Mouse (Mus musculus) adrenal gland, adult (tissue): ENCODE measurements at regions not wholly inside any gene's neighbourhood (a gene's known extent, or its start where the extent isn't known, plus 50 kb on each side); places are given as distances from the start of the nearest gene placed in this dataset.

Experiments
- DNase-seq, 2 experiments: peaks; one replicate each; pipeline ENCODE4 v3.0.0; 2022 to 2023; ENCODE audit warnings: low spot score in 1 of 2; ENCODE audit not compliant: inconsistent age in 2 of 2

DNA sequence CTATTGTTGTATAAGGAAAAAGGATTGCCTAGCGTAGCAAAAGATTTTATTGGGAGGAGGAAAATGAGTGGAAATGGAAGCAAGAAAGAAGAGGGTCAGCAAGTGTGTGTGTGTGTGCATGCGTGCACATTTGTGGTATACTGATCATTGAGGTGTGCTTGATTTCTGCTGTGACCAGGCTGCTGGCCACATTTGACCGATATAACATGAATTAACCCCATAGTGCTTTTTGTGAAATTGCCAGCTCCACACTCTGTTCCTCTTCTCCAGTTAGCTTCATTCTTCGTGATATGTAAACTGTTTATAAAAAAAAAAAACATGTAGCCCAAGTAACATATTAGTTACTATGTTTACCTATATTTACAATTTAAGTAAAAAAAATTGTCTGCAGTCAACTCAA is 364.6 kb upstream of the Satb1 start:
- DNase-seq: no peak

DNA sequence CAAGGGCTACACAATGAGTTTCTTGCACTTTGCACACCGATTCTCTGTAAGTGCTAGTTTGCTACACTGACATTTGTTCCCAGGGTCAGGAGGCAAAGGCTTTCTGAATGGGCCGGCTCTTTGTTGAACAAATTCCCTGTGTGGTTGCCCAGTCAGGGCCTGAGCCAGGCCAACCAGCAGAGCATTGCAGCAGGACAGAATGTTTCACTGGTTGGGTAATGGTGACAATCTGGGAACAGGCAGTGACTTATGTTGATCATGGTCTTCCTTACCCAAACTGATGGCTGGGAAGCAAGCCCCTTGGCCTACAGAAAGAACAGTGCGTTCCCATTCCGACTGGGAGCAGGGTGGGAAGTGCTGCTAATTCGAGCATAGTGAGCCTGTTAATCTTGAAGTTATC is 363.7 kb upstream of the Satb1 start:
- no peak for DNase-seq

DNA sequence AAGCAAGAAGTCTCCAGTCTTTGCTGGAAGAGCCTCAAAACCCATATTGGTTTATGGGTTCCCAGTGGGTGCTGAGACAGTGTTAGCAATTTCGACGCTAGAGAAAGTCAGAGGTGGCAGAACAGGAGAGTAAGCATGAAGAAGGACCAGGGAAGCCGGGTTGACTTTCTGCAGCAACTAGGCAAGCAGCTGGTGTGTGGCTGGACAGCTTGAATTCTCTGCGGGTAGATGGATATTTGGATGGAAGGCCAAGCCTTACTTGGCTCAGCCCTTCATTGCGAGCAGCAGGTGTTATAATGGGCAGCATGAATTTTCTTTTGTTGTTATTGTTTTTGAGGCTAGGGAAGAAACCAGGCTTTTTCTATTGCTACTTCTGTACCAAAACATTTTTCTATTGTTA is 362.7 kb upstream of the Satb1 start:
- DNase-seq: no peak

DNA sequence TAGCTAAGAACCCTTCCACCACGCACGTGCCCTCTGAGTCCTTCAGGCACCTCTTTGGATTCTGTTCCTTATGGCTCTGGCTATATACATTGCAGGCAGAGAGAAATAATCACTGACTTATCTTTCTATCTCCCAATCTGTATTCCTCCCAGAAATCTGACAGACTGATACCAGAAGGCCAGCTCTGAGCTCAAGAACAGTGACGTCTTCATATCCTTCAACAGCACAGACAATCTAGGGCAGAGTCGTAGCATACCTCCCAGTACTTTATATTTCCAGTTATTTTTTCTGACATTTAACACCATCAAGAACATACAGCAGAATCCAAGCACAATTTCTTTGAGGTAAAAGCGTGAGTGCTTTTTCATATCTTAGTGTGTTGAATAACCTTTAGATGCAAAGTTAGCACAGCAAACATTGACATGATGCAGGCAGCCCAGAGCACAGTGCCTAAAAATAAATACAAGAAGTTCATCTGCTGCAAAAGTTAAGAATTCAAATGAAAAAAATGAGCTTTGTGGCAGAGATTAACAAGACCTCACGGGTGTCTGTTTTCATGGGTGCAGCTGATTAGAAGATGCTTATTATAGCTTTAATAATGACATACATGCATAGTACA is 358.1 kb upstream of the Satb1 start:
- no peak for DNase-seq

DNA sequence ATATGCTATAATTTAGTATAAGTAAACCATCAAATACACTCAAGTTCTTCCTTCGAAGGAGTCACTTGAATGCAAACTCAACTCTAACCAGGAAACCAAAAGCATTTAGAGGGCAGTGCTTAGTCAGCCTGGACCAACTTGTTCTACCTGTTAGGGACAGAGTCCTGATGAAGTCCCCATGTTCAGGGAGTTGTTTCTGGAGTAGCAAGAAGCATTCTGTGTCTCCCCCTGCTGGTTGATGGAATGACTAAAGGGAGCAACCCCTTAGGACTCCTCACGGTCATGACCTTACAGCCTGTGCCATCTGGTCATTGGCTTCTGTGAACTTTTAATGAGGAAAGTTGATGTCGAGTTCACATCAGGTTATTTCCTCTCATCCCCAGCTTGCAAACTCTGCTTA is 349.6 kb upstream of the Satb1 start:
- peak; percentile 25 to 79 for DNase-seq

DNA sequence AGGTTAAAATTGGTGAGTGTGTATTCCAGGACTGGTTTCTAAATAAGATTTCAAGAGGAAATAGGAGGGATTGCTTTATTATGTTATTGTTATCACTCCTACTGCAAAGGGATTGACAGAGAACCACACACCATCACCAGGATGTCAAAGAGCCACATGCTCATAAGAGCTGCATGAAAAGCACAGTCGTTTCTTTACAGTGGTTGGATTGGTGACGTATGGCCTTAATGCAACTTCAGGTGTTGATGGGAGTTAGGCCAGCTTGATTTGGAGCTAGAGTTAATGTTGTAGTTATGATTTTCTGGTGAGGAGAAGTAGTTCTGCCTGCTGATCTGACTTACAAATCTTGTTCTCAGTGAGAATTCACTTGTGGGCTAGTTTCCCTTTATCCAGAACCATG is 344.9 kb upstream of the Satb1 start:
- no peak for DNase-seq

DNA sequence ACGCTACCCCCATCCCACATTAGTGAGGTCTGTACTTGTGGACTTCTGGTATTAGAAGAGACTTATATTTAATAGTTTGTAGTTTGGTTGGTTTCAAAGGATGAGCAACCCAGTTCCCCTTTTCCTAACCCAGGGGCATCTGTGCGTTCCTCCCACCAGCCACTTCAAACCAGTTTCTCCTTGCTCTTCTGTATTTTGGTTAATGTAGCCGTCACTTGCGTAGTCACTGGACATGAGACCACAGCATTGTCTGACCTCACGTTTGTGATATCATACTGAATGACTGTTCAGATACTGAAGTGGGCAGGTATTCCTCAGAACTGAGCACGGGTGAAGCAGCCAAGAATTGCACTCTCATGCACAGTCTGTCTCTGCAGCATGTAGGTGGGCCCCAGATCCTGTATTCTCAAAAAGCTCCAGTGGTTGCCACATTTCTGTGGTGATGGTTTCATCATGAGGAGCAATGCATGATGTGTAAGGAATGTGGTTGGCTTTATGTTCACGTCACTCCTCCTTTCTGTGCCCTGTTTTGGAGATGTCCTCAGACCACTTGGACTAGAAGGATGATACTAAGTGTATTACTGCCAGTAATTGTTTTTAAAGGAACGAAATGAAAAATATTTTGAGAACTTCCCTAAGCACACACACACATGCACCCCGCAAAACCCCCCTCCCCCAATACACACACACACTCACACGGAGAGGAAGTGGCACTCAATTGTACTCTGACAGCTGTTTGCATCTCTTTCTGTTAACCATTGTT is 335.2 kb upstream of the Satb1 start:
- no peak for DNase-seq

DNA sequence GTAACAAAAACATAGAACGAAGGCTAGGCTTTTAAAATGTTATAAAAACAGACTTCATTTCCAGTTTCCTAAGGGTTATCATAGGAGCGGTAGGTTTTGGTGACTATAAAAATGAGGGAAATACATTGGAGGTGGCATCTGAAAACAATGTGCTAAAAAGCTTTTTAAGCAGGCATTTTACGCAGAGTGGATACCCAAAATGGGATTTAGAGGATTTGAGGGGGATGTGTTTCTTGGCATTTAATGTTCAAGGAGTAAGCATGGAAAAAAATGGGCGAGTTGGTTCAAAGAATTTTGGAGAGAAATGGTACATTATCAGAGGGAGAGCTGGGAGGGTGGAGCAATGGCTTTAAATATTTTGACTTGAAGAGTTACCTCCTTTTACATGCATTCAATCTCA is 334.6 kb upstream of the Satb1 start:
- DNase-seq: no peak

DNA sequence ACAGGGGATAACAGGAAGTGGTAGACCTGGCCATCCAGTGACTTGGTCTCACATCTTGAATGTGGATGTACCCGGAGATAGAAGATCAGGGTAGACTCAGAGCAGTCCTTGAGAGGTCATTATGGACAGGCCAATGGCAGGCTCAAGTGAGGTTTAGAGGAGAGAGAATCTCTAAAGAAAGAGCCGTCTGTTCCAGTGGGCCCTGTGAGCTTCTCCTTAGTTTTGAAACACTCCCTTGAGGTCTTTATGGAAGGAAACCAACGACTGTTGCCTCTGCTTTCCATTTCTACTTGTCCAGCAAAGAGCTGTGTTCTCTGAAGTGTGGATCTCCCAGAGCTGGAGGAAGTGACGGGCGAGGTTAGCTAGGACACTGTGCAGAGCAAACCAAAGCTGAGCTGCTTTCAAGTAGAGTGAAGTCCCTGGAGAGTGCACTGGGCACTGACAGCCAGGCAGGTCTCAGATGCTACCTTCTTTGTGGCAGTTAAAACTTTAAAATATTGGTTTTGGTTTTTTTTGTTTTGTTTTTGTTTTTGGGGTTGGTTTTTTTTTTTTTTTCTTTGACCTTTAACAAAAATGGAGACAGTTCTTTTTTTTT is 332.9 kb upstream of the Satb1 start:
- DNase-seq: no peak

DNA sequence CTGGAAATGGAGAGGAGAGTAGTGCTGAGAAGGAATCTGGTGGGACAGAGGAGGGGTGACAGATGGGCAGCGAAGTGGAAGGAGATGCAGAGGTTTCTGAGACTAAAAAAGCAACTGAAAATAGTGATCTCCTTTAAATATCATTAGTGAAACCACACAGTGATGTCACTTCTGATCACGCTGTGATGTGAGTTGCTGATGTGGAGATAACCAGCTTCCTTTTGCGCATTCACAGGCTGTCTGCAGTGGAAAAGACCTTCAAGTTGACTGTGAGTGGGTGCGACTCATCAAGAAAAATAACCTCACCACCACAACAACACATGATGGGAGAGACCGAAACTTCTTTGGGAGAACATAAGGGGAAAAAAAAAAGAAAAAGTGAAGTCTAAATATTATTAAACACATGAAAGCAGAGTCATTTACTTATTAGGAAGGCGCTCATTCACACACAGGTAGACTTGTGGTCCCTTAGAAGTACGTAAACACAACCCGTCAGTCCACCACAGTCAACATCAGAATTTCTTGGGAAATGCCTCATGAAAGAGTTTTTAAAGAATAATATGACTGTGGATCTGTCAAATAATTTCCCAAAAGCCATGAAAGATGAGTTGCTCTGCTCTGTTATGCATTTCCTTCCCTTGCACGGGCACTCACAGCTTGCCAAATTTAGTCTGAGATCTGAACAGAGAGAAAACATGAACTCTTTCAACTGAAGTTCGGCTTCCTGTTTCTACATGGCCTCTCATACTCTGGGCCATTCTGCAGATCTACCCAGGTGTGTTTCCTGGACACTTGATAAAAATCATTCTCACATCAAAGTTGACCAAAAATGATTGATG is 329.7 kb upstream of the Satb1 start:
- no peak for DNase-seq

DNA sequence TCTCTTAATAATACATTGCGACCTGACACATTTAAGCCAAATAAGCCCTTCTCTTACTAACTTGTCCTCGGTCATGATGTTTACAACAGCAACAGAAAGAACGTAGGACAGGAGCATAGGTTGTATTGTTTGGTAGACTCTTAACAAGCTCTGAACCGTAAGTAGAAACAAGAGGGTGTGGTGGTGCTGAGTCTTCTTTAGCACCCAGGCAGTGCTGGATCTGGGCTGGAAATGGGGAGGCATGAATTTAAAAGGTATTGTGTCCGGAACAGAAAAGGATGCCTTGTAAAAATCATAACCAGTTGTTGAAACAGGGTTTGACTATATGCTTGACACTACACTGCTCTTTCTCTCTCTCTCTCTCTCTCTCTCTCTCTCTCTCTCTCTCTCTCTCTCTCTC is 317.4 kb upstream of the Satb1 start:
- no peak for DNase-seq

DNA sequence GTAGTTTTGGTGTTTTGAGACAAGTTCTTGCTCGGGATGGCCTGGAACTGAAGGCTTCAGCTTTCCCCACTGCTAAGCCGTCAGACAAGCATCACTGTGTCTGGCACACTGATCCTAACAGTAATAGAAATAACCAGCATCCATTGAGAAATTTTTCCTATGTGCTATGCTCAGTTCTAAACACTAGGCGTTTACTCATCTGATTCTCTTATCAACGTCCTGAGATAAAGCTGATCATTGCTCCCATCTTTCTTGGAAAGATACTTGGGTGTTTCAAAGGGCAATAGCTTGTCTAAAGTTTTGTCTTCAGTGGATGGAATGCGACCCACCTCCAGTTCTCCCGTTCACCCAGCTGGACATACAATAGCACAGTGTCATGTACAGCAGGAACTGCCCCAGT is 316.7 kb upstream of the Satb1 start:
- no peak for DNase-seq

DNA sequence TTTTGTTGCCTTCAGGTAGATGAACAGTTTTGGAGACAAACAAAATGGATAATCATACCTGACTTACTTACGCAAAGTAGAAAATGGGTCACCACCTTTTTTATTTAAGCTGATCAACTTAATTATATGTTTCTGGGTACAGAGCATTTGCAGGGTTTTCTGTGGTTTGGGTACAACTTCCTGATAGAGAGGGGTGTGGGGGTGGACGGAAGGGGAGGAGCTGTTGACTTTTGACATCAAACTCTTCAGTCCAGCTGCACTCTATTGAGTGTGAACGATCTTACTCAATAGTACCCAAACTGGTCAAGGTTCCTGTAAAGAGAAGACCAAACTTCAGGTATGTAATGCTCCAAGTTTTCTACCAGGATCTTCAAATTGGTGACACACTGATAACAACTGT is 316.0 kb upstream of the Satb1 start:
- no peak for DNase-seq

DNA sequence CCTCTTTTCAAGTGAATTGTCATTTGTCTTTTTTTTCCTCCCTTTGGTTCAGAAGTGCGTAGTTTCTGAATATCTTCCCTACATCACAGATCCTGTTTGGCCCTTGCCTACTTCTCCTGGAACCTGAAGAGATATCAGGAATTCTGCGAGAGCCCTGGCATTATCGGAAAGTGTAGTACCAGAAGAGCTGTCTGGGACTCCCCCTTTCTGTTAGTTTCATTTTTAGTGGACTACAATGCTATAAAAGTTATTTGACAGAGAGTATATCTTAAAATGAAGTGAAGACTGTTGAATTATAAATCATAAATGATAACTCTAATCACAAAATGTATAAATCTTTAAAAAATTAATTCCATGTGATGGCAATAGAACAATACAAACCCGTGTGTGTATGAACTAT is 270.8 kb upstream of the Satb1 start:
- DNase-seq: no peak

DNA sequence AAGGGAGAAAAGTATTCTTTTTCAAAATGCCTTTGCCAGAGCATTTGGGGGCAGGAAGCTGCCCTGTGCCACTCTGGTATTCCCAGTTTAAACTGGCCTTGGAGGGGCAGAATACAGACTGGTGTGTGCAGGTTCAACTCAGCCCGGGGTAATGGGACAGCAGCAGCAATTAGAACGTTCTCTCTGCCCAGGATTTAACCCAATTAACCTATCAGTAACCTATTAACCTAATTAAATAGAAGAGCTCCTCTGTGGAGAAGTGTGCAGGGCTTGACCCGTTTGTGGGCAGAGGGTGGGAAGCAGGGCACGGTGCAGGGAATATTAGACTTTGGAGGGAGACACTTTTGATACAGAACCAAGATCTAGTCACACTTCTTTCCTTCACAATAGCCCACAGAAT is 252.7 kb upstream of the Satb1 start:
- DNase-seq: no peak

DNA sequence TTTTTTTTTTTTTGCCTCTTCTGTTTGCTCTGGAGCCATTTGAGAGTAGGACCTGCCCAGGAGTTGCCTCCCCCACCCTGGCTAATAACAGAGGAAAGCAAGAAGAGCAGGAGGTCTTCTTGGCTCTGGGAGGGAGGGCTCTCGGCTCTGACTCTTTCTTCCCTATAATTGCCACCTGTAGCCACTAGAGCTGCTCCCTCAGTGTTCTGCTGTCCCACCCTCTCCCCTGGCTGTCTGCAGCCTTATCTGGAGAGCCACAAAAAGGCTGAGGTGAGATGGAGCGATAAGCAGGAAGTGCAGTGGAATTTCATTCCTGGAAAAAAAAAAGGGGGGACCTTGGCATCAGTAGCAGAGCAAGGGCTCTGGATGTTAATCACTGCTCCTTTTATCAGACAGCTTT is 251.4 kb upstream of the Satb1 start:
- no peak for DNase-seq

DNA sequence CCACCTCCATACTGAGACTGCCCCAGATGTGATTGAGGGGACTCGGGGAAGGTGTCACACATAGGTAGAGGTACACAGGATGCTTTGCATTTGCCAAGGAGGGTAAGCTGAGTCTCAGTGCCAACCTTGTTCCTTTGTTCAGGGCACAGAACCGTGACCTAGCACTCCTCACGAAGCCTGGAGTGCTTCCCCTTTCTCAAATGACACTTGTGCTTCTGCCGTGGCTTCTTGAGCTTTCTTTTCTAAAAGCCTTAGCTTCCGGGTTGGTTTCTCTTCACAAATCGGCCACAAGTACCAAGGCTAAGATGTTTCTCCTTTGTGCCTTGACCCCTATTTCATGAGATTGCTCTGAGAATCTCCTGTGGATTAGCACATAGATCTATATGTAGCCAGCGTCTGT is 246.2 kb upstream of the Satb1 start:
- DNase-seq: no peak

DNA sequence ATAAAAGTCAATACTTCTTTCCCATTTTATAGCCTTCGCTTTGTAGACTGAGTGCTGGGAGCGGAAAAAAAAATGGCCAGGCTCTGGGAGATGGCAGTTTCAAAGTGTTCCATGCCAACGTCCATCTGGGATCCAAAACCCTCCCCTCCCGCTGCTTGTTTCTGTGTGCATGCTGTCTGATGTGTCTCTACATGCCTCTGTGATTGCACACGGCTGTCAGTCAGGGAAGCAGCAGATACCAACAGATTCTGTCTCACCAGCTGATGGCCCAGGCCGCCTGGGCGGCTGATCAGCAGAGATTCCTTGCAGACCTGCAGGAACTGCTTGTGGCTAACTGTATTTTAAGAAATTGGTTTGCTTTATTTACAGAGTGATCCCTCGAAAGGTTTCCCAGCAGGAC is 245.4 kb upstream of the Satb1 start:
- DNase-seq: no peak

DNA sequence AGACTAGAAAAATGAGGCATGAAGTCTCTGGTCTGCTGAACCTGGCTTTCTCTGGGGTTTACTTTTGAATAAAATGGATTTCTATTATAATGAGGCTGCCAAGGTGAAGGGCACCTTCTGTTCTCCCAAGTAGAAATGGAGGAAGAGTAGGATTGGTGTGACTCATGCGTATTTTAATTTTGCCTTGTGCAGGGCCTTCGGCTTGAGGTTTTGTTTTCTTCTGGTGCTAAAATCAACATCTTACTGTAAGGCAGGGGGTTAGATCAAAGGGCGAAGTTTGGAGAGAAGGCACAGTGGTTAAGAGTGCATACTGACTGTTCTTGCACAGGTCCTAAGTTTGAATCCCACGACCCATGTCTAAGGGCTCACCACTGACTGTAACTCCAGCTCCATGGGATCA is 244.9 kb upstream of the Satb1 start:
- no peak for DNase-seq

DNA sequence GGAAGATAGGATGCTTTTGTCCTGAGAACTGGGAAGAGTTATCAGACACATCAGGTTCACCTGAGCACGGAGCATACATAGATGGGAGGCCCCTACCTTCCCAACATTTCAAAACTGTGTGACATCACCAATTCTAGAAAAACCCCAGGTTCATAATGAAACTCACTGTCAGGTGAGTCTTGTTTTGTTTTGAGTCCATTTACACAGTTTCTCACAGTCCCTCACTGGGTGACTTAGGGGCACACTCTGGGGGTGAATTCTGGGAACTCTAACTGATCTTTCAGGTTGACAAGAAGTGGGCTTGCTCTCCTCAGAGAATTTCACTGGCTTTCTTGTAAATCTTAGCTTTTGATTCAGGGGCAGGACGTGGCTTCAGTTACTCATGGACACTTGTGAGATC is 243.7 kb upstream of the Satb1 start:
- DNase-seq: no peak

DNA sequence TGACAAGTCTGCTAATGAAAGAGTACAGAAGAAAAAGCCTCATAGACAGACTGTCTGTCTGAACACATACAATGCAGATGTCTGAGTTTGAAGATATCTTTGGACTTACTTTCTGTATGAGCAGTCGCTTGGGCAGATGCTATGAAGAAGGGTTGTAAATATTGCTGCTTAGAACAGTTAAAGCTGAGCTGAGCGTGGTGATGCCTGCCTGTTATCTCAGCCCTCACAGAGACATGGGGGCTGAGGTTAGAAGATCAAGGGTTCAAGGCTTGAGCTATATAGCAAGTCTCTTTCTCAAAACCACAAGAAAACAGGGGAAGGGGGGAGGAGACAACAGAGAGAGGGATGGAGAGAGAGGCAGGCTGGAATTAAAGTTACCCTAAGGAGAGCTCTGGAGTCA is 234.6 kb upstream of the Satb1 start:
- no peak for DNase-seq

DNA sequence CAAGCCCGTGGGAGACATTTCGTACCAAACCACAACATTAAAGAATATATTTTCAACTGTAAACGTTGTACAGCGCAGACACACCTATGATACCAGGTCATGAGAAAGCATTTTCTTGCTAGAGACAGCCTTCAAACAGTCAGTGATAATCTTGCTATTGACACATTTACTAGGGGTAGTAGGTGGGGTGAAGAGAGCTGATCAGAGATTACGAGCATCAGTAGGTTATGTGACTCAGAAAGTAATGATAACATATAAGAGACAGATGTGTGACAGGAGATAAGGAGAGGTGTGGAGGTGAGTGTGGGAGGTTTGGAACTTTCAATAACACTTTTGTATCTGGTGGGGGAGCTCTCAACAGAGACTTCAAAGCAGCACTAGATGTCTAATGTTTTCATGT is 231.5 kb upstream of the Satb1 start:
- no peak for DNase-seq
